Mouse (Mus musculus) heart, embryonic 13.5 days (tissue): ENCODE measurements at regions not wholly inside any gene's neighbourhood (a gene's known extent, or its start where the extent isn't known, plus 50 kb on each side); places are given as distances from the start of the nearest gene placed in this dataset.

ENCODE experiments used
- ATAC-seq: fragments of 200-750 bp; cut with Nextera tagmentation; 2 replicates; pipeline ENCODE4 v1.8.0; 2017; ENCODE audit warnings: moderate TSS enrichment; ENCODE audit not compliant: insufficient number of reproducible peaks, low FRiP score, low TSS enrichment; ENCODE audit errors: extremely low read depth
- H3K27ac ChIP-seq: fragments of 300-500 bp; sonication (generic); replicated peaks from 2 replicates; pipeline ENCODE4 v1.5.1; 2015; ENCODE audit warnings: moderate library complexity, mild to moderate bottlenecking, inconsistent platforms
- H3K27me3 ChIP-seq: fragments of 300-500 bp; sonication (generic); replicated peaks from 2 replicates; pipeline ENCODE4 v1.6.1; 2015; ENCODE audit warnings: mild to moderate bottlenecking, inconsistent platforms
- H3K36me3 ChIP-seq: fragments of 300-500 bp; sonication (generic); 2 replicates; pipeline ENCODE4 v1.6.1; 2015; ENCODE audit warnings: mild to moderate bottlenecking, inconsistent platforms
- H3K4me1 ChIP-seq: fragments of 300-500 bp; sonication (generic); 2 replicates; pipeline ENCODE4 v1.6.1; 2015; ENCODE audit warnings: inconsistent platforms
- H3K4me2 ChIP-seq: fragments of 300-500 bp; sonication (generic); 2 replicates; pipeline ENCODE4 v1.6.1; 2015; ENCODE audit warnings: inconsistent platforms, mild to moderate bottlenecking, moderate library complexity
- H3K4me3 ChIP-seq: fragments of 300-500 bp; sonication (generic); 2 replicates; pipeline ENCODE4 v1.5.1; 2015; ENCODE audit warnings: moderate library complexity, mild to moderate bottlenecking, inconsistent platforms
- H3K9ac ChIP-seq: fragments of 300-500 bp; sonication (generic); 2 replicates; pipeline ENCODE4 v1.6.1; 2015; ENCODE audit warnings: inconsistent platforms, mild to moderate bottlenecking, moderate library complexity
- H3K9me3 ChIP-seq: fragments of 300-500 bp; sonication (generic); 2 replicates; pipeline ENCODE4 v1.6.1; 2016; ENCODE audit warnings: inconsistent platforms
- WGBS: fragments of 180-500 bp; shearing (Covaris S2); methylation state at CpG from one replicate; pipeline ENCODE4 v1.1.7; 2015; ENCODE audit warnings: mixed read lengths; 5-methylcytosine and 5-hydroxymethylcytosine counted together

DNA sequence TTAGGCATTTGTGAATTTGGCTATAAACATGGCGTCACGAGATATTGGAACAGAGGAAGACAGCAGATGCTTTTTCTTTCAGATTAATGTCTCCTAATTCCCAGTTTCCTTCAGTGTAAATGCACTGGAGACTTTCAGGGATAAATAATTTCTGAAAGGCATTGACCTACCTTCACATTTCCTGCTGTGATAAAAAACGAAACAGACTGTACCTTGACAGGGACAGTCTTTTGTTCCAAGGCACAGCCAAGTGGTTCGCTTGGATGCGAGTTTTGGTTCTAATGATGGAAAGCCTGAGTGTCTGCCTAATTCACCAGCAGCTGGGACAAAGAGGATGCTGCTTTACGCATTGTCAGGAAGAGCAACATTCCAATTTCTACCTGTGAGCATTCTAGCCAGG lies 485.8 kb downstream of the Epha4 start:
- Histone ChIP-seq H3K4me3 (no peak overlapping the region), H3K4me1 (no peaks in the 10 kb centered on the region), H3K27ac (no peak overlapping the region), H3K9ac (no peak overlapping the region), H3K4me2 (no peak overlapping the region), H3K36me3 (no peaks in the 10 kb centered on the region), H3K9me3 (no peaks in the 10 kb centered on the region), H3K27me3 (no peaks in the 10 kb centered on the region)
- no peak for ATAC-seq
- 84% methylated on average over 6 of the region's 6 CpGs for WGBS

DNA sequence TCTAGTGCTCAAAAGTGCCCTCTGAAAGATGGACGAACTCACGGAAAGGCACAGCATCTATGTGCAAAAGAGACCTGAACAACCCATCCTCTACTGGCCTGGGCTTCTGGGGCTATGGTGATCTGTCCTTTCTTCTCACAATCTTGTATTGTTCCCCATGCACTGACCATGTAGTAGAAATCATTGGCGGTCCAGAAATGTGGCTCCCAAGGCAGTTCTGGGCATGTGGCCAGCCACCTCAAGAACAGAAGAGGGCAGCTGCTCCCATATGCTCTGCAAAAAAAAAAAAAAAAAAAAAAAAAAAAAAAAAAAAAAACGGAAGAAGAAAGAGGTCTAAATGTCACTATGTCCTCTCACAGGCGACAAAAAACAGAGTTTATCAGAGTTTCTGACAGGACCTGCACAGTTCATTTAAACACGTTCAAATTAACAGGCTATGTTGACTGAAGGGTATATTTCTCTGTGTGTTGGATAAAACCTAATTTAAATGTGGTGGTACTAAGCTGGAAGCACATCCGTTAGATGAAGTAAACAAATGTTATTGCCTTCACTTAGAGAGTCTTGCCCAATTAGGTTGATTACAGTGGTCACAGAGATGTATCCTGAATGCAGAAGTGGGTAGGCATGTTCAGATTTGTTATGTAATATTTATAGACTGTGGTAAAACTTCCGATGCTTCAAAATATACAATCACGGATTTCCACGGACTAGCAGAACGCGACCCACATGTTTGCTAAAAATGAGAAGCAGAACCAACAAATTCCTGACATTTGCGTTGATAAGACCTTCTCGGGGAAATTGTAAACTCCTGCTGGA lies 470.9 kb downstream of the Epha4 start:
- WGBS, result 54% methylated on average over 14 of the region's 14 CpGs
- Histone ChIP-seq H3K36me3 (no peaks in the 10 kb centered on the region), H3K9ac (no peak overlapping the region), H3K27me3 (no peaks in the 10 kb centered on the region), H3K4me2 (0 out of 2 replicates have a peak overlapping the region, but pooled peaks have one; percentile 24), H3K27ac (peak overlapping the region; percentile 2; the same call in 1 of the 2 replicates), H3K4me1 (peaks cover 27% of the 10 kb centered on the region), H3K4me3 (no peak overlapping the region), H3K9me3 (peaks cover 7% of the 10 kb centered on the region; the same call in 1 of the 2 replicates)
- ATAC-seq, result no peak

DNA sequence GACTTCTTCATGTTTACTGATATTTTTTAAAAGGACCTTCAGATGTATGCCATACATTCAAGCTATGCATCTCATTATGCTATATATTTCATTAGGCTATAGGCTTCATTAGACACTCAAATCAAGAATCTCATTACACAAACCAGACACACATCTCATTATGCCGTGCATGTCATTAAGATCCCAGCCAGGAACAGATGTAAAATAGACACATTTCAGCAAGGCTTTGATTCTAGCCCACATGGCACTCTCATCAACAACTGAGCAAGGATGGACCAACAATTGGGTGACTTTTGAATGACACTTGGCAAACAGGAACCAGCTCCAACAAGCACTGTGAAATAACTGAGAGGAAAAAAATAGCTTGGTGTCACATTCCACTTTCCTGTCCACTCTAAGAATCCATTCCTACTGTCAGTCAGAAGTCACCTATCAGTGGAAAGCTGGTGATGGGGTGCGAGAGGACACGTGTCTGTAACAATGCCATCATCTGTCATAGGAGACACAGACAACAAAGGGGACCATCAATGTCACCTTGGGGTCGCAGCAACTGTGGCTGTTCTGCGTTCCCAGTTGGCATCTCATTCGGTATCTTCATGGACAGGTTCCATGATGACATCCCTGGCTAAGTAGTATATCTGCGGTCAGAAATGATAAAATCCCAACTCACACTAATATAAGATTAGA lies 466.0 kb downstream of the Epha4 start:
- Histone ChIP-seq H3K9ac (no peak overlapping the region), H3K27ac (no peak overlapping the region), H3K36me3 (no peaks in the 10 kb centered on the region), H3K4me1 (peaks cover 17% of the 10 kb centered on the region), H3K9me3 (no peaks in the 10 kb centered on the region), H3K4me2 (no peak overlapping the region), H3K27me3 (no peaks in the 10 kb centered on the region), H3K4me3 (no peak overlapping the region)
- 48% methylated on average over 7 of the region's 7 CpGs for WGBS
- ATAC-seq, result no peak

DNA sequence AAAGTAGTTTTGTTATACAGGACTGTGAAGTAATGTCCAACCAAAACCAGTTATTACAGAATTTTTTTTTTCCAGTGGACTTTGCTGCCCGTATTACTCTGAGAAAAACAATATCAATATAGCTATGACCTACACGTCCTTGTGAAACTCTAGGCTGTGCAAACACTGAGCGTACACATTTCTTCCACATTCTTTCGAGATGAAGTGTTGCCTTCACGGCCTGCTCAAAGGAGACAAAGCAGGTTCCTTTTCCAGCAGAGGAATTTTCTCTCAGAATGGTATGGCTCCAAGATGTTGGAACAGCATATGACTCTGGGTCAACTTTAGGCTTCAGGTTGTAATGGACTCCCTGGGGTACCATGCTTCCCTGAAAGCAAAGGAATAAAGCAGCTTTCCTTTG lies 463.6 kb downstream of the Epha4 start:
- no peak for ATAC-seq
- no peaks in the 10 kb centered on the region for H3K9me3 ChIP-seq
- no peaks in the 10 kb centered on the region for H3K36me3 ChIP-seq
- 42% methylated on average over 5 of the region's 5 CpGs for WGBS
- peak overlapping the region; percentile 42 for H3K27ac ChIP-seq
- H3K9ac ChIP-seq, result no peak overlapping the region
- peaks cover 10% of the 10 kb centered on the region for H3K4me1 ChIP-seq
- H3K4me3 ChIP-seq, result no peak overlapping the region
- no peak overlapping the region for H3K4me2 ChIP-seq
- no peaks in the 10 kb centered on the region for H3K27me3 ChIP-seq

DNA sequence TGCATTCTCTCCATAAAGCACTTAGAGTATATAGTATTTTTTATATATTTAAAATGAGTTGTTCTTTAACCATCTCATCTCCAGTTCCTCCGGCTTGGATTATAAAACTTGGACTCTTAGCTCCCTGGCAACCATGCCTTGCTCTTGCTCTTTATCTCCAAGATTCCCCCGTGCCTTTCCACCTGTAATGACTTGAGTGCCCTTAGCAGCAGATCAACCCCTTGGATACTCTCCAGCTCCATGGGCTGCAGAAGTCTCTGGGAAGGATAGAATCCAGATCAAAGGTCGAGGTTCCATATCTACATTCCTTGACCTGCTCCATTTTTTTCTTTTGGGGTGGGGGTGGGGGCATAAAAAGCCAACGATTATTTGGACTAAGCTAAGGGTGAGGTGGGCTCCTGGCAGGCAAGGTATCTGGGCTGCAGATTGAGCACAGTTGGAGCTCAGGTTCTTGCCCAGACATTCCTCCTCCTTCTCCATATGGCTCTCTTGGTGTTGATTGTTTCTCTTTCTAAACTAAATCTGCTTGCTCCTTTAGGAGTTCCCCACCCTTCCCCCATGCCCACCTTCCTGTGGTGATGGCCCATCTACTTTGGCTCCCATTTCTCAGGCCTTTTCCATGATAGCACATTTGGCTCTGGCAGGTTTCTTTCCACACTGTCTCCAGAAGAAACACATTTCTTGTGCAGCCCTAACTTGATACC lies 460.9 kb downstream of the Epha4 start:
- H3K27ac ChIP-seq, result no peak overlapping the region
- 48% methylated on average over 4 of the region's 4 CpGs for WGBS
- no peaks in the 10 kb centered on the region for H3K36me3 ChIP-seq
- H3K4me3 ChIP-seq, result no peak overlapping the region
- no peaks in the 10 kb centered on the region for H3K9me3 ChIP-seq
- peaks cover 9% of the 10 kb centered on the region for H3K4me1 ChIP-seq
- no peaks in the 10 kb centered on the region for H3K27me3 ChIP-seq
- no peak for ATAC-seq
- H3K4me2 ChIP-seq, result no peak overlapping the region
- H3K9ac ChIP-seq, result no peak overlapping the region

DNA sequence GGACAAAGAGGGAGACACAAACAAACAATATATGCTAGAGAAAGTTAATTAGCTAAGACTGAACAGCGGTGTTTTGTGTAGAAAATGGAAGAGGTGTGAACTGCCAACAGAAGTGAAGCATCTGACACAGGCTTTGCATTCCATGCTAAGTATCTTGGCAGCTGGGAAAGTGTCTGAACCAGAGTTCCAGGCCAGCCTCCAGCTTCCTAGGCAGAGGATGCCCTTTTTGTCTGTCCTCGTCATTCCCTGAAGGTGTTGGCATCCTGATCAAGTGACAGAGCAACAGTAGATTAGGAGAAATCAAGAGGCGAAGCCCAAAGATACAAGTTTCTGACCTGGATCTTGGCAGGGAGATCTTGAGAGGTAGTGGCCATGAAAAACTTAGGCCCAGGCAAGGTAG lies 452.4 kb downstream of the Epha4 start:
- 45% methylated on average over 3 of the region's 3 CpGs for WGBS
- H3K9ac ChIP-seq, result no peak overlapping the region
- no peak overlapping the region for H3K4me3 ChIP-seq
- no peaks in the 10 kb centered on the region for H3K27me3 ChIP-seq
- H3K36me3 ChIP-seq, result no peaks in the 10 kb centered on the region
- peaks cover 21% of the 10 kb centered on the region for H3K4me1 ChIP-seq
- H3K27ac ChIP-seq, result peak overlapping the region; percentile 45; the same call in 1 of the 2 replicates
- no peak for ATAC-seq
- H3K9me3 ChIP-seq, result no peaks in the 10 kb centered on the region
- no peak overlapping the region for H3K4me2 ChIP-seq

DNA sequence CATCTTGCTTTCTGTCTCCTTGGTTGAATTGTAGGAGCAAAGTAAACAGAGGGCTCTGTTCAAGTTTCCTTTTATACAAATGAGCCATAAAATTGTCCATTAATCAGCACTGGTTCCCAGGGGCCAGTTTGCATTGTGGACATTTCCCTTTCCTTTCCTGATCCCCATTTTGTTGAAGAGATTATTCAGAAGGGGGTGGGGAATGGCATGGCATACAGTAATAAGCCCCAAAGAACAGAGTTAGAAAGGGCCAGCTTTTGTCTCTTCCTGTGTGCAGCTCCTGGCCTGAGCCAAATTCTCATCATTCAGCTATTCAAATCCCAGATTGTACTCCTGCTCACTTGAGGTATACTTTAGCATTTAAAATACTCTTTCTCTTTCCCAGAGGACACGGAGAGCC lies 441.8 kb downstream of the Epha4 start:
- Histone ChIP-seq H3K4me3 (no peak overlapping the region), H3K4me1 (0 out of 2 replicates have a peak, but pooled peaks cover 4% of the 10 kb centered on the region), H3K36me3 (no peaks in the 10 kb centered on the region), H3K9ac (no peak overlapping the region), H3K27ac (no peak overlapping the region), H3K27me3 (no peaks in the 10 kb centered on the region), H3K4me2 (no peak overlapping the region), H3K9me3 (no peaks in the 10 kb centered on the region)
- WGBS, result 68% methylated on average over 1 of the region's 1 CpGs
- ATAC-seq, result no peak

DNA sequence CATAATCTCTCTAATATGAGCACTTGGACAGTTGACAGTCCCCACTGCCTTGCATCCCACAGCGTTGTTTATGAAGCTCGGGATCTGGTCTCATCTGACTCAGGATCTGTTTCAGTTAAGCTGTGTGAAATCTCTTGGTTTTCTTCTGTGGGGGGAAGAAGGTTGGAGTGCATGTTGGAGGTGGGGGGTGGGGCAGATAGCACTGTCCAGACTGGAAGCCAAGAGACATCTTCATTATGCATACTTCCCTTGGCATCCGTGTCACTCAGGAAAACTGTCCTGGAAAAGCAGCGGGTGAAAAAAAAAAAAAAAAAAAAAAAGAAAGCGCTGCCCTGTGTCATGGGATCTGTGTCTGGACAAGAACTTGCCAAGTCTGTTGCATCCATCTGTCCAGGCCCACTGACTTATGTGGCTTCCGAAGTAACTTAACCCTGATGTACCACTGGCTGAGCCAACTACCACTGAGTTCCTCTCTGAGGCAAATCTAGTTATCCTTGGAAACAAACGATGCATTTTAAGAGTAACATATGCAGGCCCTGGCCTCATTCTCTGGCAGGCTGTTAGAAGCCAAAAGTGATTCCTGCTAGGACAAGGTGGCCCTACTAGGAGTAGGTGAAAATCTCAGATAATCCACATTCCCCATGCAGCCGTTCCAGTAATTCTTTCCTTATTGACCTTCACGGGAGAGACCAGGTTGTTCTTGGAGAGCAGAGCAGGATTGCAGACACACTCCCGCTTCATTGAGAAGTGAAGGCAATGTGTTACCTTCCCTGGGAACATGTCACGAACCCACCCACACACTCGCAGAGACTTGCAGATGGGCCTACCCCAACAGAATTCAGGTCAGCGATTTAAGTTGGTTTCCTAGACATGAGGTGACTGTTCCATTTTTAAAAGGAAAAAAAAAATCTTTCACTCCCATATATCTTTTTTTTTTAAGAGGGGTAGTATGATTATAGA lies 439.7 kb downstream of the Epha4 start:
- ATAC-seq, result no peak
- H3K36me3 ChIP-seq, result no peaks in the 10 kb centered on the region
- H3K27ac ChIP-seq, result no peak overlapping the region
- H3K27me3 ChIP-seq, result no peaks in the 10 kb centered on the region
- no peaks in the 10 kb centered on the region for H3K9me3 ChIP-seq
- 0 out of 2 replicates have a peak, but pooled peaks cover 4% of the 10 kb centered on the region for H3K4me1 ChIP-seq
- WGBS, result 76% methylated on average over 13 of the region's 13 CpGs
- no peak overlapping the region for H3K9ac ChIP-seq
- no peak overlapping the region for H3K4me2 ChIP-seq
- H3K4me3 ChIP-seq, result no peak overlapping the region

DNA sequence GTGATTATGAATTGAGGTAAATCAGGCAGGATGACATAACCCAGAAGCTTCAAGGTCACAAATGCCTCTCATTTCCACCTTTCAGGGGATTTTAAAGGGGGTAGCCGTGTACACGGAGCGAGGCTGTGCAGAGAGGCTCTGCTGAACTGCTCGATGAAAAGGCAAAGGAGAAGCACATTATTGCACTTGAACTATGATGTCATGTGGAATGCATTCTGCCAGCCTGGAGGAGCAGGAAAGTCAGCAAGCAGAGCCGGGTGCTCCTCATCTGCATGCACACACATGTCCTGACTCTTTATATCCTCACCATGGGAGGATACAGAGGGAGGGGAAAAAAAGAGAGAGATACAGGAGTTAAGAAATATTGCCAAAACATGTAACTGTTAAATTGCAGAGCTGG lies 434.1 kb downstream of the Epha4 start:
- 19% methylated on average over 5 of the region's 5 CpGs for WGBS
- H3K4me2 ChIP-seq, result peak overlapping the region; percentile 49
- no peak overlapping the region for H3K4me3 ChIP-seq
- ATAC-seq, result no peak
- 0 out of 2 replicates have a peak, but pooled peaks cover 3% of the 10 kb centered on the region for H3K27me3 ChIP-seq
- peaks cover 24% of the 10 kb centered on the region for H3K4me1 ChIP-seq
- H3K27ac ChIP-seq, result peak overlapping the region; percentile 62
- H3K36me3 ChIP-seq, result no peaks in the 10 kb centered on the region
- H3K9ac ChIP-seq, result no peak overlapping the region
- no peaks in the 10 kb centered on the region for H3K9me3 ChIP-seq

DNA sequence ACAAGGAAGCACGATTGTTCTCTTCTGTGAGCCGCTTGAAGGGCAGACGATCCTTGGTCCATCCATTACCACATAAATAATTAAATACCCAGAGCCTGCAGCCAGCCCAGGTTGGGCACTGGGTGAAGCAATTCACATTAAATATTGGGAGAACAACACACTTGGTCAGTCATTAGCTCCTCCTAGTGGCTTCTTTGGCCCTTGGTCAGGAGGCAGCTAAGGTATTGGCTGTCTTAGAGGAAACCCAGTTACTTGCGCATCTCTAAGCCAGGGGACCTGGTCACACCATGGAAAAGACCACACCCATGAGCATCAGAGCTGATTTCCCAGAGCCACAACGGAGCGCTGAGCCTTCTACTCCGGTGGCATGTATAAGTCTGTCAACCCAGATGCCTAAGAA lies 433.2 kb downstream of the Epha4 start:
- 40% methylated on average over 7 of the region's 7 CpGs for WGBS
- Histone ChIP-seq H3K27ac (no peak overlapping the region), H3K9ac (no peak overlapping the region), H3K9me3 (no peaks in the 10 kb centered on the region), H3K4me2 (no peak overlapping the region), H3K27me3 (0 out of 2 replicates have a peak, but pooled peaks cover 3% of the 10 kb centered on the region), H3K4me3 (no peak overlapping the region), H3K36me3 (no peaks in the 10 kb centered on the region), H3K4me1 (peaks cover 24% of the 10 kb centered on the region)
- ATAC-seq, result no peak
